Mouse (Mus musculus) G1E (cell line): Measurements from ENCODE around the gene Cav1. TPM values are rescaled to one million over a fixed set of nuclear protein-coding genes. Genes with fewer than 3 reads are reported as not detected.

Experiments
- ATAC-seq: 2 replicates; pipeline ENCODE4 v1.8.0; 2016; ENCODE audit warnings: mild to moderate bottlenecking; ENCODE audit not compliant: insufficient number of reproducible peaks, poor library complexity, low FRiP score, severe bottlenecking; ENCODE audit errors: extremely low read depth
- DNase-seq: peaks from one replicate; pipeline ENCODE4 v3.0.0; 2012; ENCODE audit warnings: low spot score
- H3K27me3 ChIP-seq: 2 replicates; pipeline ENCODE4 v1.6.1; 2012; ENCODE audit warnings: mild to moderate bottlenecking, low read length, inconsistent platforms; ENCODE audit not compliant: insufficient read depth
- H3K36me3 ChIP-seq: replicated peaks from 2 replicates; pipeline ENCODE3; 2012; ENCODE audit warnings: mild to moderate bottlenecking, inconsistent platforms
- H3K4me1 ChIP-seq: 2 replicates; pipeline ENCODE4 v1.6.1; 2012; ENCODE audit warnings: low read depth, low read length, inconsistent platforms, mixed read lengths; ENCODE audit not compliant: insufficient read depth
- H3K4me3 ChIP-seq: 2 replicates; pipeline ENCODE4 v1.5.1; 2012; ENCODE audit warnings: low read depth, mild to moderate bottlenecking, inconsistent platforms, low read length, moderate library complexity, mixed read lengths
- H3K9me3 ChIP-seq: replicated peaks from 2 replicates; pipeline ENCODE4 v1.6.1; 2012; ENCODE audit warnings: inconsistent platforms
- CTCF ChIP-seq: IDR thresholded peaks from 2 replicates; pipeline ENCODE4 v1.5.1; 2012; ENCODE audit warnings: low read depth, low read length, inconsistent platforms, mixed read lengths
- GATA1 ChIP-seq: IDR thresholded peaks from 2 replicates; pipeline ENCODE4 v1.6.1; 2012; ENCODE audit warnings: borderline replicate concordance, low read length, inconsistent platforms, mixed read lengths
- GATA2 ChIP-seq: IDR thresholded peaks from 2 replicates; pipeline ENCODE4 v1.6.1; 2012; ENCODE audit warnings: low read depth, low read length, inconsistent platforms, borderline replicate concordance
- POLR2AphosphoS5 ChIP-seq: IDR thresholded peaks from 2 replicates; pipeline ENCODE4 v1.6.1; 2012; ENCODE audit warnings: low read depth, low read length, inconsistent platforms; ENCODE audit not compliant: insufficient replicate concordance
- TAL1 ChIP-seq: conservative IDR thresholded peaks from 2 replicates; pipeline ENCODE4 v1.6.1; 2012; ENCODE audit warnings: low read depth, low read length, inconsistent platforms, mixed read lengths
- polyA plus RNA-seq: library from polyadenylated mRNA; stranded (reverse); fragments of >175 nt; gene quantifications from 2 replicates; pipeline ENCODE4 v1.2.3, GENCODE M21; 2012
- total RNA-seq, 2 experiments: library from RNA; stranded (forward) in 1 of 2; stranded (reverse) in 1 of 2; fragments of 200-1000 nt in 1 of 2; fragments of >200 nt in 1 of 2; fragmentation: Nextera tagmentation in 1 of 2; gene quantifications; 2 replicates each; pipeline ENCODE4 v1.2.3; 2014 to 2017

Gene Cav1
- total and polyA plus RNA-seq, 3 experiments: not detected

GRCm38 (mm10) chr6:17363446-17364179, 57.5 kb downstream of the Cav1 start:
- Histone ChIP-seq H3K4me1 (no peaks in the 10 kb centered on the region), H3K4me3 (no peak overlapping the region), H3K36me3 (no peaks in the 10 kb centered on the region), H3K9me3 (no peaks in the 10 kb centered on the region), H3K27me3 (no peaks in the 10 kb centered on the region)
- no peak for ATAC-seq
- TF ChIP-seq GATA2 (no peak), POLR2AphosphoS5 (no peak), CTCF (no peak)
- DNase-seq: no peak

GRCm38 (mm10) chr6:17374326-17374725, 68.2 kb downstream of the Cav1 start:
- ATAC-seq: no peak
- no peak for TF ChIP-seq TAL1
- no peak for TF ChIP-seq GATA2
- no peak for TF ChIP-seq CTCF
- TF ChIP-seq POLR2AphosphoS5: no peak
- no peak for TF ChIP-seq GATA1
- H3K36me3 ChIP-seq: no peaks in the 10 kb centered on the region

GRCm38 (mm10) chr6:17377371-17377770, 71.2 kb downstream of the Cav1 start:
- no peak for ATAC-seq
- TF ChIP-seq POLR2AphosphoS5: no peak
- no peak for TF ChIP-seq GATA1
- TF ChIP-seq GATA2: no peak
- TF ChIP-seq CTCF: no peak
- TF ChIP-seq TAL1: no peak
- Histone ChIP-seq H3K9me3 (no peaks in the 10 kb centered on the region), H3K36me3 (no peaks in the 10 kb centered on the region), H3K4me1 (no peaks in the 10 kb centered on the region), H3K4me3 (no peak overlapping the region), H3K27me3 (0 out of 2 replicates have a peak, but pooled peaks cover 4% of the 10 kb centered on the region)
- no peak for DNase-seq

More at GRCm38 (mm10) chr6:17374326-17374725, 68.2 kb downstream of the Cav1 start:
- no peaks in the 10 kb centered on the region for H3K9me3 ChIP-seq
- DNase-seq: no peak
- no peak overlapping the region for H3K4me3 ChIP-seq
- 0 out of 2 replicates have a peak, but pooled peaks cover 4% of the 10 kb centered on the region for H3K27me3 ChIP-seq
- no peaks in the 10 kb centered on the region for H3K4me1 ChIP-seq

GRCm38 (mm10) chr6:17380102-17380501, 74.0 kb downstream of the Cav1 start:
- TF ChIP-seq POLR2AphosphoS5 (no peak), TAL1 (no peak), GATA2 (no peak), GATA1 (no peak), CTCF (no peak)
- Histone ChIP-seq H3K4me1 (no peaks in the 10 kb centered on the region), H3K9me3 (no peaks in the 10 kb centered on the region), H3K27me3 (0 out of 2 replicates have a peak, but pooled peaks cover 2% of the 10 kb centered on the region), H3K36me3 (no peaks in the 10 kb centered on the region), H3K4me3 (no peak overlapping the region)
- no peak for ATAC-seq
- DNase-seq: no peak

- no peaks in the 10 kb centered on the region for H3K36me3 ChIP-seq
- no peak for DNase-seq
- no peak for TF ChIP-seq GATA1
- TF ChIP-seq CTCF: no peak
- no peak for TF ChIP-seq TAL1
- no peak for TF ChIP-seq GATA2
- no peak for TF ChIP-seq POLR2AphosphoS5
- no peak overlapping the region for H3K4me3 ChIP-seq
- ATAC-seq: no peak
- no peaks in the 10 kb centered on the region for H3K4me1 ChIP-seq
- H3K27me3 ChIP-seq: peaks cover 2% of the 10 kb centered on the region; the same call in 1 of the 2 replicates
- H3K9me3 ChIP-seq: no peaks in the 10 kb centered on the region
Measured at GRCm38 (mm10) chr6:17381690-17382089, 75.6 kb downstream of the Cav1 start.

- Histone ChIP-seq H3K27me3 (peaks cover 2% of the 10 kb centered on the region; the same call in 1 of the 2 replicates), H3K36me3 (no peaks in the 10 kb centered on the region), H3K4me3 (no peak overlapping the region), H3K4me1 (no peaks in the 10 kb centered on the region), H3K9me3 (no peaks in the 10 kb centered on the region)
- no peak for DNase-seq
- ATAC-seq: no peak
- TF ChIP-seq POLR2AphosphoS5 (no peak), GATA1 (no peak), CTCF (no peak), TAL1 (no peak), GATA2 (no peak)
Measured at GRCm38 (mm10) chr6:17385531-17385930, 79.4 kb downstream of the Cav1 start.
